Mouse (Mus musculus): ENCODE results near the gene Smo. TPM values are rescaled to one million over a fixed set of nuclear protein-coding genes. Genes with fewer than 3 reads are reported as not detected.

Smo gene
- polyA plus RNA-seq, 1 experiment from 2014 or later: 18.8 TPM

- no peak overlapping the region for H3K9ac ChIP-seq (ENCODE audit: low read depth, low read length)
- H3K27me3 ChIP-seq (replicated peaks; ENCODE audit: control insufficient read depth, insufficient read depth, low read length): no peaks in the 10 kb centered on the region
- H3K27ac ChIP-seq (ENCODE audit: low read length): no peak overlapping the region
- no peaks in the 10 kb centered on the region for H3K9me3 ChIP-seq (ENCODE audit: control insufficient read depth, low read length)
- H3K36me3 ChIP-seq (ENCODE audit: control insufficient read depth, insufficient read depth, low read length): no peaks in the 10 kb centered on the region
- no peak overlapping the region for H3K4me2 ChIP-seq (ENCODE audit: low read depth, low read length)
- H3K4me1 ChIP-seq (ENCODE audit: control insufficient read depth, insufficient read depth, low read length): no peaks in the 10 kb centered on the region
- H3K4me3 ChIP-seq (ENCODE audit: low read length): no peak overlapping the region
- ATAC-seq: no peak
Measured at GRCm38 (mm10) chr6:29780082-29780481, 44.8 kb downstream of the Smo start.

- ATAC-seq: no peak
- Histone ChIP-seq H3K27ac (ENCODE audit: low read length) (no peak overlapping the region), H3K4me2 (ENCODE audit: low read depth, low read length) (no peak overlapping the region), H3K4me1 (ENCODE audit: control insufficient read depth, insufficient read depth, low read length) (no peaks in the 10 kb centered on the region), H3K4me3 (ENCODE audit: low read length) (no peak overlapping the region), H3K9ac (ENCODE audit: low read depth, low read length) (no peak overlapping the region), H3K27me3 (replicated peaks; ENCODE audit: control insufficient read depth, insufficient read depth, low read length) (no peaks in the 10 kb centered on the region), H3K9me3 (ENCODE audit: control insufficient read depth, low read length) (no peaks in the 10 kb centered on the region), H3K36me3 (ENCODE audit: control insufficient read depth, insufficient read depth, low read length) (no peaks in the 10 kb centered on the region)
- 90% methylated on average over 2 of the region's 2 CpGs for WGBS
Measured at GRCm38 (mm10) chr6:29780571-29780970, 45.3 kb downstream of the Smo start.

DNA sequence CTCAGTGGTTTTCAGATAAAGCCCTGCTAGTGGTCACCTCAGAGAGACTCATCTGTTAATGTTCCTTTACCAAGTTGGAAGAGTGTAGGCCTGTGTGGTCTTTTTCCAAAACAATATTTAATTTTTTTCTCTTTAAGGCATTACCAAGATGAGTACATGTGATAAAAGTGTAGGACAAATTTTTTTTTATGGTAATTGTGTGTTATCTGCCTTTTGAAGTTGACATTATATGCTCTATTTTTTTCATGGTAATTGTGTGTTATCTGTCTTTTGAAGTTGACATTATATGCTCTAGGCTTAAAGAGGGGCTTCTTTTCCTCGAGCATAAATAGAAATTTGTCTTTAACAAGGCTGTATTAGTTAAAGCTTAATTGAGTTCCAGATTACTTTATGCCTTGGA lies 46.9 kb downstream of the Smo start:
- Histone ChIP-seq H3K9ac (ENCODE audit: low read depth, low read length) (no peak overlapping the region), H3K4me3 (ENCODE audit: low read length) (no peak overlapping the region), H3K4me2 (ENCODE audit: low read depth, low read length) (no peak overlapping the region), H3K27me3 (replicated peaks; ENCODE audit: control insufficient read depth, insufficient read depth, low read length) (no peaks in the 10 kb centered on the region), H3K27ac (ENCODE audit: low read length) (no peak overlapping the region), H3K9me3 (ENCODE audit: control insufficient read depth, low read length) (no peaks in the 10 kb centered on the region), H3K4me1 (ENCODE audit: control insufficient read depth, insufficient read depth, low read length) (no peaks in the 10 kb centered on the region), H3K36me3 (ENCODE audit: control insufficient read depth, insufficient read depth, low read length) (no peaks in the 10 kb centered on the region)
- ATAC-seq: no peak
- 51% methylated on average over 1 of the region's 1 CpGs for WGBS

DNA sequence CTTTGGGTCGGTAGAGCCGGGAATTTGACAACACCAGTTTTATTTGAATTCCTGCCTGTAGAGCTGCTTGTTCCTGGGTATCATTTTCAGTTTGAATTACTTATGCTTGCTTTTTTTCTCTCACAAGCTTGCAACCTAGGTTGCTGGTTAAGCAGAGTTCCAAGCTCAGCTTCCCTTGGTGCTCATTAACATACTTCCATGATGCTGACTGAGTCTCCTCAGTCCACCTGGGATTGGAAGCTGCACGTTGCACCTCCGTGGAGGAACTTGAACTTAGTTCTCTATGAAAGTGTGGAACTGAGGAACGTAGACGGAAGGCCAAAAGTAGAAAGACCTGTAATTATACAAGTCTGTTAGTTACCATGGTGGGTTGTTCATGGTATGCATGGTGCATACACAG lies 48.7 kb downstream of the Smo start:
- Histone ChIP-seq H3K9me3 (ENCODE audit: control insufficient read depth, low read length) (no peaks in the 10 kb centered on the region), H3K27me3 (replicated peaks; ENCODE audit: control insufficient read depth, insufficient read depth, low read length) (no peaks in the 10 kb centered on the region), H3K36me3 (ENCODE audit: control insufficient read depth, insufficient read depth, low read length) (no peaks in the 10 kb centered on the region), H3K4me3 (ENCODE audit: low read length) (no peak overlapping the region), H3K4me1 (ENCODE audit: control insufficient read depth, insufficient read depth, low read length) (no peaks in the 10 kb centered on the region), H3K27ac (ENCODE audit: low read length) (no peak overlapping the region), H3K4me2 (ENCODE audit: low read depth, low read length) (no peak overlapping the region), H3K9ac (ENCODE audit: low read depth, low read length) (no peak overlapping the region)
- WGBS: 90% methylated on average over 6 of the region's 6 CpGs
- no peak for ATAC-seq

DNA sequence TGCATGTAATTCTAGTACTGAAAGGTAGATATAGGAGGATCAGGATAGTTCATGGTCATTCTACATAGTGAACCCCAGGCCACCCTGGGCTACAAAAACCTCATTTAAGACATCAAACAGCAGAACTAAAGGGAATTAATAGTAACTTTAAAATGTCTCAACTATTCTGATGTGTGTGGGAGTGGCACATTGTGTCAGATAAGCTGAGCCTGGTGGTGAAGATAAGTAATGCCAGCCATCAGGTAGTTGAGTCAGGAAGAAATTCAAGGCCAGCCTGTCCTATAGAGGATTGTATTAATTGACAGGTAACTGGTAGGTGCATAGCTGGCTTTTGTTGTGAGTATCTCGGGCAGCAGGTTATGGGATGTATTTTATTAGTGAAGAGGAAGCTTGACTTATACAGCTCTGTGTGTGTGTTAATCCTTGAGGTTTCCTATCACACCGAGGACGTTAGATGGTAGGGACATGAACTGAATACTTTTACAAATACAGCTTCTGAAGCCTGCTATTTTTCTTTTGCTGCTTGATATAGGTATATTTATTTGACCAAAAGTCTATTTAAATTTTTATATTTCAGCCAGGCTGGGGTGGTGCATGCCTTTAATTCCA lies 49.2 kb downstream of the Smo start:
- H3K27ac ChIP-seq (ENCODE audit: low read length): no peak overlapping the region
- no peaks in the 10 kb centered on the region for H3K36me3 ChIP-seq (ENCODE audit: control insufficient read depth, insufficient read depth, low read length)
- WGBS: 87% methylated on average over 3 of the region's 3 CpGs

DNA sequence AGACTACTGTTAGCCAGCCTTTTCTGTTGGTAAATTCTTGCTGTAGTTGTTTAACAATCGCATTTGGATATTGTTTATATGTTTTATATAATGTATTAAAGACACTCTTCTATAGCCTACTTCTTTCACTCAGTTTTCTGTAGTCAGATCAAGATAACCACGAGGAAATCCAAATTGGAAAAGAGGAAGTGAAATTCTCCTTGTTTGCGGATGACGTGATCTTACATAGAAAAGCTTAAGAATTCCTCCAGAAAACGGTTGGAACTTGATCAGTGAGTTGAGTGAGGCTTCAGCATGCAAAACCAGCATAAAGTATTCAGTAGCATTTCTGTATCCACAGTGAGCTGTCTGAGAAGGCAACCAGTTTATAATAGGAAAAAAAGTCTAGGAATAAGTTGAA lies 50.5 kb downstream of the Smo start:
- no peaks in the 10 kb centered on the region for H3K9me3 ChIP-seq (ENCODE audit: control insufficient read depth, low read length)
- H3K27ac ChIP-seq (ENCODE audit: low read length): no peak overlapping the region
- no peak overlapping the region for H3K9ac ChIP-seq (ENCODE audit: low read depth, low read length)
- H3K27me3 ChIP-seq (replicated peaks; ENCODE audit: control insufficient read depth, insufficient read depth, low read length): no peaks in the 10 kb centered on the region
- ATAC-seq: no peak
- no peak overlapping the region for H3K4me3 ChIP-seq (ENCODE audit: low read length)
- H3K4me1 ChIP-seq (ENCODE audit: control insufficient read depth, insufficient read depth, low read length): no peaks in the 10 kb centered on the region
- WGBS: 84% methylated on average over 5 of the region's 5 CpGs
- H3K36me3 ChIP-seq (ENCODE audit: control insufficient read depth, insufficient read depth, low read length): no peaks in the 10 kb centered on the region
- H3K4me2 ChIP-seq (ENCODE audit: low read depth, low read length): no peak overlapping the region

More for the DNA sequence above, 49.2 kb downstream of the Smo start:
- Histone ChIP-seq H3K9me3 (ENCODE audit: control insufficient read depth, low read length) (no peaks in the 10 kb centered on the region), H3K27me3 (replicated peaks; ENCODE audit: control insufficient read depth, insufficient read depth, low read length) (no peaks in the 10 kb centered on the region), H3K4me1 (ENCODE audit: control insufficient read depth, insufficient read depth, low read length) (no peaks in the 10 kb centered on the region), H3K9ac (ENCODE audit: low read depth, low read length) (no peak overlapping the region), H3K4me2 (ENCODE audit: low read depth, low read length) (no peak overlapping the region), H3K4me3 (ENCODE audit: low read length) (no peak overlapping the region)
- ATAC-seq: no peak

DNA sequence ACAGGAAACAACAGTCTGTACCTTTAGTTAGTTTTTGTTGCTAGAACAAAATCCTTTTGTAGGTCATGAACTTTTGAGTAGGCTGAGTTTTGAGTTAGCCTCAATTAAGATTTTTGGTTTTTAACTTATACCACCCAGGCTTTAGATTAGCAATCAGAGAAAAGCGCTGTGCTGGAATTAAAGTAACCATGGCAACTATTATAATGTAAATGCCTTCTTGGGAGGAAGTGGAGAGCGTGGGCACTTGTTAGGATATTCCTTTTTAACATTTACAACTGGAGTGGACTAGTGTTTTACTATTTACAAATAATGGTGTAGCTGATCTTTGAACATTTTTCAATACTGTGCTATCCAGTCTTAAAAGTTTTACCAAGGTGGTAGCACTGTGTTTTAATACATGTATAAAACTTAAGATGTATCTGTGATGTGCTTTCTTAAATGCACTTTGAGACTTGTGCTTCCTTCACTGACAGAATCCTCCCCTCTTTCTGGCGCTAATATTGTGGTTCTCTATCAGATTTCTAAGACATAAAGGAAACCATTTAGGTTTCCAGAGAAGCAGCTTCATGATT lies 53.6 kb downstream of the Smo start:
- Histone ChIP-seq H3K4me1 (ENCODE audit: control insufficient read depth, insufficient read depth, low read length) (no peaks in the 10 kb centered on the region), H3K4me2 (ENCODE audit: low read depth, low read length) (no peak overlapping the region), H3K9me3 (ENCODE audit: control insufficient read depth, low read length) (no peaks in the 10 kb centered on the region), H3K27ac (ENCODE audit: low read length) (no peak overlapping the region), H3K9ac (ENCODE audit: low read depth, low read length) (no peak overlapping the region), H3K27me3 (replicated peaks; ENCODE audit: control insufficient read depth, insufficient read depth, low read length) (no peaks in the 10 kb centered on the region), H3K36me3 (ENCODE audit: control insufficient read depth, insufficient read depth, low read length) (no peaks in the 10 kb centered on the region), H3K4me3 (ENCODE audit: low read length) (no peak overlapping the region)
- 67% methylated on average over 3 of the region's 3 CpGs for WGBS
- ATAC-seq: no peak

DNA sequence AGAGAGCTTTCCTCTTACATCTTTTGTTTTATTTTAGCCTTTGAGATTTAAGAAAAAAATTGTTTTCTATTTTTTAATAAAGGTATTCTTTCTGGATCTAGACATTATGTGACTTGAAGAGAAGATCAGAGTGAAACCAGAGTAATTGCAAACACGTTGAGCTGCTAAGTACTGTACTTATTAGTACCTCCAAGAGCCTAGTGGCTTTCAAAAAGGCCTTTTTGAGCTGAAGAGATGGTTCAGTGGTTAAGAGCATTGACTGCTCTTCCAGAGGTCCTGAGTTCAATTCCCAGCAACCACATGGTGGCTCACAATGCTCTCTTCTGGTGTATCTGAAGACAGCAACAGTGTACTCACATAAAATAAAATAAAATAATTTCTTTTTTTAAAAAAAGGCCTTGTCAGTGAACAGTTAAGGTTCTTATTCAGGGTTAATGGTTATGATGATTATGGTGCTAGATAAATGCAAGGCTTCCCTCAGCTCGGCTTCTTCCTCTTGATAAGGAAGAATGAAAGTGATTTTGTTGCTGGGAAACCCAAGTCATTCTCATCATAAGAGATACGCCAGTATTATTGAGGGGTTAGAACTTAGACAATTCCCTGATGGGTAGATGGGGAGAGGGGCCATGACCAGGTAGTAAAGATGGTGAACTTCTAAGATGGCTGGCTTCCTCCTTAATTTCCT lies 54.9 kb downstream of the Smo start:
- no peak for ATAC-seq
- Histone ChIP-seq H3K4me1 (ENCODE audit: control insufficient read depth, insufficient read depth, low read length) (no peaks in the 10 kb centered on the region), H3K9me3 (ENCODE audit: control insufficient read depth, low read length) (no peaks in the 10 kb centered on the region), H3K9ac (ENCODE audit: low read depth, low read length) (no peak overlapping the region), H3K4me3 (ENCODE audit: low read length) (no peak overlapping the region), H3K4me2 (ENCODE audit: low read depth, low read length) (no peak overlapping the region), H3K27ac (ENCODE audit: low read length) (no peak overlapping the region), H3K36me3 (ENCODE audit: control insufficient read depth, insufficient read depth, low read length) (no peaks in the 10 kb centered on the region), H3K27me3 (replicated peaks; ENCODE audit: control insufficient read depth, insufficient read depth, low read length) (no peaks in the 10 kb centered on the region)
- 72% methylated on average over 3 of the region's 3 CpGs for WGBS

GRCm38 (mm10) chr6:29793520-29793919 lies 58.2 kb downstream of the Smo start:
- Histone ChIP-seq H3K4me2 (ENCODE audit: low read depth, low read length) (no peak overlapping the region), H3K27me3 (replicated peaks; ENCODE audit: control insufficient read depth, insufficient read depth, low read length) (no peaks in the 10 kb centered on the region), H3K9me3 (ENCODE audit: control insufficient read depth, low read length) (no peaks in the 10 kb centered on the region), H3K27ac (ENCODE audit: low read length) (no peak overlapping the region), H3K4me3 (ENCODE audit: low read length) (no peak overlapping the region), H3K4me1 (ENCODE audit: control insufficient read depth, insufficient read depth, low read length) (no peaks in the 10 kb centered on the region), H3K36me3 (ENCODE audit: control insufficient read depth, insufficient read depth, low read length) (no peaks in the 10 kb centered on the region), H3K9ac (ENCODE audit: low read depth, low read length) (no peak overlapping the region)
- no peak for ATAC-seq
- 75% methylated on average over 1 of the region's 1 CpGs for WGBS
